10 mouse cellular contexts compared by ENCODE assay signal in genomic region chr1:36813415-36813814, GRCm38 (mm10). TPM values are rescaled to one million over a fixed set of nuclear protein-coding genes. Genes with fewer than 3 reads are reported as not detected.
DNase-seq lines count a peak whose midpoint lies in the region; ATAC-seq lines count a peak whose summit lies in the region.
"Had no signal": no experiment of that assay in that cellular context is flagged by ENCODE, and none has a peak within 500 bp of the region (broad histone marks: within the 10 kb centered on the region; RNA-seq: fewer than 3 reads in every experiment).

No protein-coding gene starts in this region.

- no peak overlapping the region for H3K4me3 ChIP-seq in liver, embryonic 13.5 days (replicated peaks)
- H3K4me3 ChIP-seq in hindbrain, embryonic 12.5 days = no peak overlapping the region

- peak; percentile 25 to 54 for DNase-seq in cerebellum, postnatal 14 days
- DNase-seq in cerebellum, adult 11-12 months = no peak
- peak; percentile 66 to 71 for DNase-seq in right cerebral cortex, adult 2 months (ENCODE audit: low spot score in 2 of 2)
- DNase-seq in right cerebral cortex, postnatal 14 days = no peak
- peak; percentile 23 for DNase-seq in liver, embryonic 13.5 days
- no peak for DNase-seq in spleen, postnatal 10 days (ENCODE audit: low spot score in 2 of 2)
- no peak for DNase-seq in retina, embryonic 14.5 days (ENCODE audit: low spot score)
- DNase-seq: lung, postnatal 10 days; thymus, postnatal 36 days had no signal

- 17% methylated on average over 7 of the region's 7 CpGs for WGBS in liver, embryonic 13.5 days (ENCODE audit: insufficient replicate concordance)
- 94% methylated on average over 7 of the region's 7 CpGs for WGBS in hindbrain, embryonic 12.5 days

- no peak overlapping the region for H3K4me2 ChIP-seq in liver, embryonic 13.5 days
- H3K4me2 ChIP-seq in hindbrain, embryonic 12.5 days (replicated peaks) = no peak overlapping the region

- peak; percentile 88 for ATAC-seq in liver, embryonic 13.5 days (ENCODE audit: low read depth)
- no peak for ATAC-seq in hindbrain, embryonic 12.5 days (ENCODE audit: low FRiP score)

- no peak overlapping the region for H3K27ac ChIP-seq in liver, embryonic 13.5 days
- H3K27ac ChIP-seq in hindbrain, embryonic 12.5 days = no peak overlapping the region

- H3K9me3 ChIP-seq in liver, embryonic 13.5 days (replicated peaks) = no peaks in the 10 kb centered on the region
- H3K9me3 ChIP-seq in hindbrain, embryonic 12.5 days (replicated peaks) = no peaks in the 10 kb centered on the region

- H3K27me3 ChIP-seq in liver, embryonic 13.5 days = no peaks in the 10 kb centered on the region
- H3K27me3 ChIP-seq in hindbrain, embryonic 12.5 days = no peaks in the 10 kb centered on the region

- H3K36me3 ChIP-seq in liver, embryonic 13.5 days = peaks cover 98% of the 10 kb centered on the region
- H3K36me3 ChIP-seq in hindbrain, embryonic 12.5 days = peaks cover 84% of the 10 kb centered on the region

- H3K4me1 ChIP-seq in liver, embryonic 13.5 days (replicated peaks) = peaks cover 21% of the 10 kb centered on the region
- H3K4me1 ChIP-seq in hindbrain, embryonic 12.5 days = no peaks in the 10 kb centered on the region

- H3K9ac ChIP-seq in liver, embryonic 13.5 days = no peak overlapping the region
- no peak overlapping the region for H3K9ac ChIP-seq in hindbrain, embryonic 12.5 days

RNA-seq across cellular contexts. Expression of gene Zap70, which starts 51.8 kb away (rescaled TPM):
- not detected in 2 replicates for polyA plus RNA-seq in liver, embryonic 13.5 days (2015; fragmentation: Nextera tagmentation; extraction: Ambion mirVana)
- polyA plus RNA-seq in hindbrain, embryonic 12.5 days (2016; fragmentation: Nextera tagmentation; extraction: Ambion mirVana) = 0.34 and 0.39 TPM in 2 replicates

Comparison
In these comparisons a context has a peak if more than half of its experiments do, and no peak if none do; other contexts are left out.
1. DNase-seq: peak in cerebellum, postnatal 14 days (2 of 2), right cerebral cortex, adult 2 months (2 of 2) and liver, embryonic 13.5 days (single experiment); none in cerebellum, adult 11-12 months (single experiment), right cerebral cortex, postnatal 14 days (single experiment), spleen, postnatal 10 days (0 of 2) and retina, embryonic 14.5 days (single experiment).